Mouse (Mus musculus) midbrain, embryonic 12.5 days (tissue): ENCODE measurements around the gene Sec14l4. TPM values are rescaled to one million over a fixed set of nuclear protein-coding genes. Genes with fewer than 3 reads are reported as not detected.

Experiments used
- ATAC-seq: fragments of 200-750 bp; cut with Nextera tagmentation; 2 replicates; pipeline ENCODE4 v1.8.0; 2017; ENCODE audit warnings: low read depth, moderate TSS enrichment, moderate library complexity; ENCODE audit not compliant: low FRiP score
- H3K27ac ChIP-seq: fragments of 300-500 bp; sonication (generic); replicated peaks from 2 replicates; pipeline ENCODE4 v1.5.1; 2016; ENCODE audit warnings: mild to moderate bottlenecking
- H3K27me3 ChIP-seq: fragments of 300-500 bp; sonication (generic); 2 replicates; pipeline ENCODE4 v1.6.1; 2016; ENCODE audit warnings: mild to moderate bottlenecking
- H3K36me3 ChIP-seq: fragments of 300-500 bp; sonication (generic); 2 replicates; pipeline ENCODE4 v1.6.1; 2016
- H3K4me1 ChIP-seq: fragments of 300-500 bp; sonication (generic); 2 replicates; pipeline ENCODE4 v1.6.1; 2016
- H3K4me2 ChIP-seq: fragments of 300-500 bp; sonication (generic); replicated peaks from 2 replicates; pipeline ENCODE4 v1.6.1; 2016; ENCODE audit warnings: mild to moderate bottlenecking, moderate library complexity
- H3K4me3 ChIP-seq: fragments of 300-500 bp; sonication (generic); 2 replicates; pipeline ENCODE4 v1.5.1; 2016; ENCODE audit warnings: mild to moderate bottlenecking
- H3K9ac ChIP-seq: fragments of 300-500 bp; sonication (generic); replicated peaks from 2 replicates; pipeline ENCODE4 v1.6.1; 2016; ENCODE audit warnings: mild to moderate bottlenecking, moderate library complexity
- H3K9me3 ChIP-seq: fragments of 300-500 bp; sonication (generic); 2 replicates; pipeline ENCODE4 v1.6.1; 2016; ENCODE audit warnings: mild to moderate bottlenecking
- WGBS: fragments of 180-500 bp; shearing (Covaris S2); methylation state at CpG from one replicate; pipeline ENCODE4 v1.1.7; 2016; 5-methylcytosine and 5-hydroxymethylcytosine counted together
- polyA plus RNA-seq: library from polyadenylated mRNA; unstranded; fragments of >200 nt; fragmentation: Nextera tagmentation; extraction: Ambion mirVana; gene quantifications from 2 replicates; pipeline ENCODE4 v1.2.1, GENCODE M21; 2016

The Sec14l4 gene
- polyA plus RNA-seq = not detected in 2 replicates

GRCm38 (mm10) chr11:4031126-4031941 lies at the start of gene Sec14l4:
Sec14l4 (plus strand) TSS chr11:4031462.
- Histone ChIP-seq H3K4me1 (no peaks in the 10 kb centered on the region), H3K27me3 (peaks cover 7% of the 10 kb centered on the region), H3K36me3 (no peaks in the 10 kb centered on the region), H3K9me3 (no peaks in the 10 kb centered on the region), H3K9ac (no peak within 1 kb of the TSS), H3K4me3 (no peak within 1 kb of the TSS), H3K27ac (no peak within 1 kb of the TSS), H3K4me2 (no peak within 1 kb of the TSS)
- 43% methylated on average over 16 of the region's 16 CpGs for WGBS
- no peak for ATAC-seq

- Histone ChIP-seq H3K27ac (no peak overlapping the region), H3K4me1 (peaks cover 9% of the 10 kb centered on the region; the same call in 1 of the 2 replicates), H3K9me3 (no peaks in the 10 kb centered on the region), H3K4me3 (no peak overlapping the region), H3K36me3 (peaks cover 48% of the 10 kb centered on the region), H3K9ac (no peak overlapping the region), H3K4me2 (no peak overlapping the region), H3K27me3 (peaks cover 34% of the 10 kb centered on the region)
- 77% methylated on average over 6 of the region's 6 CpGs for WGBS
- ATAC-seq = no peak
These were observed 49.7 kb upstream of the Sec14l4 start for GRCm38 (mm10) chr11:3981536-3981935.

GRCm38 (mm10) chr11:3982275-3983209 lies 48.7 kb upstream of the Sec14l4 start:
- 0 out of 2 replicates have a peak overlapping the region, but pooled peaks have one; percentile 56 for H3K9ac ChIP-seq
- no peak overlapping the region for H3K4me3 ChIP-seq
- no peak for ATAC-seq
- 62% methylated on average over 7 of the region's 7 CpGs for WGBS
- H3K27me3 ChIP-seq = peaks cover 34% of the 10 kb centered on the region
- H3K9me3 ChIP-seq = no peaks in the 10 kb centered on the region
- H3K4me2 ChIP-seq = no peak overlapping the region
- H3K27ac ChIP-seq = no peak overlapping the region
- peaks cover 38% of the 10 kb centered on the region for H3K36me3 ChIP-seq
- H3K4me1 ChIP-seq = peaks cover 9% of the 10 kb centered on the region; the same call in 1 of the 2 replicates

GRCm38 (mm10) chr11:3983291-3983862 lies 47.9 kb upstream of the Sec14l4 start, which contains the start of gene Gal3st1:
Gal3st1 (plus strand) TSS chr11:3983636.
- Histone ChIP-seq H3K4me2 (peak within 1 kb of the TSS; percentile 64), H3K9ac (peak within 1 kb of the TSS; percentile 56), H3K4me1 (peaks cover 9% of the 10 kb centered on the region; the same call in 1 of the 2 replicates), H3K27ac (no peak within 1 kb of the TSS), H3K27me3 (peaks cover 34% of the 10 kb centered on the region), H3K36me3 (peaks cover 30% of the 10 kb centered on the region), H3K9me3 (no peaks in the 10 kb centered on the region), H3K4me3 (peak within 1 kb of the TSS; percentile 41)
- WGBS = 1% methylated on average over 24 of the region's 37 CpGs
- peak; percentile 60 for ATAC-seq

GRCm38 (mm10) chr11:3983863-3984745 lies 47.2 kb upstream of the Sec14l4 start:
- Histone ChIP-seq H3K36me3 (peaks cover 23% of the 10 kb centered on the region), H3K4me3 (peak overlapping the region; percentile 41), H3K27ac (no peak overlapping the region), H3K4me2 (peak overlapping the region; percentile 64), H3K27me3 (peaks cover 34% of the 10 kb centered on the region), H3K9me3 (no peaks in the 10 kb centered on the region), H3K4me1 (peaks cover 9% of the 10 kb centered on the region; the same call in 1 of the 2 replicates), H3K9ac (peak overlapping the region; percentile 56)
- WGBS = 12% methylated on average over 15 of the region's 15 CpGs
- ATAC-seq = no peak

GRCm38 (mm10) chr11:3989748-3990147 lies 41.5 kb upstream of the Sec14l4 start:
- WGBS = 41% methylated on average over 3 of the region's 3 CpGs
- no peaks in the 10 kb centered on the region for H3K4me1 ChIP-seq

GRCm38 (mm10) chr11:3993132-3993531 lies 38.1 kb upstream of the Sec14l4 start:
- H3K27ac ChIP-seq = no peak overlapping the region
- H3K9ac ChIP-seq = no peak overlapping the region
- no peaks in the 10 kb centered on the region for H3K36me3 ChIP-seq
- no peaks in the 10 kb centered on the region for H3K9me3 ChIP-seq
- no peak for ATAC-seq
- no peak overlapping the region for H3K4me2 ChIP-seq
- peaks cover 3% of the 10 kb centered on the region; the same call in 1 of the 2 replicates for H3K4me1 ChIP-seq
- H3K4me3 ChIP-seq = no peak overlapping the region
- H3K27me3 ChIP-seq = peaks cover 23% of the 10 kb centered on the region
- 80% methylated on average over 6 of the region's 6 CpGs for WGBS

More at GRCm38 (mm10) chr11:3989748-3990147, 41.5 kb upstream of the Sec14l4 start:
- H3K4me2 ChIP-seq = no peak overlapping the region
- H3K9ac ChIP-seq = no peak overlapping the region
- no peak overlapping the region for H3K4me3 ChIP-seq
- ATAC-seq = no peak
- H3K36me3 ChIP-seq = no peaks in the 10 kb centered on the region
- H3K27me3 ChIP-seq = peaks cover 7% of the 10 kb centered on the region; the same call in 1 of the 2 replicates
- H3K9me3 ChIP-seq = no peaks in the 10 kb centered on the region
- H3K27ac ChIP-seq = no peak overlapping the region

- Histone ChIP-seq H3K9me3 (no peaks in the 10 kb centered on the region), H3K27ac (no peak overlapping the region), H3K4me1 (peaks cover 10% of the 10 kb centered on the region), H3K27me3 (peaks cover 31% of the 10 kb centered on the region), H3K9ac (no peak overlapping the region), H3K4me3 (no peak overlapping the region), H3K36me3 (no peaks in the 10 kb centered on the region), H3K4me2 (no peak overlapping the region)
- ATAC-seq = no peak
- WGBS = 79% methylated on average over 6 of the region's 6 CpGs
These were observed 37.3 kb upstream of the Sec14l4 start for GRCm38 (mm10) chr11:3993914-3994313.

- Histone ChIP-seq H3K4me1 (peaks cover 11% of the 10 kb centered on the region), H3K9ac (no peak overlapping the region), H3K36me3 (no peaks in the 10 kb centered on the region), H3K27me3 (peaks cover 46% of the 10 kb centered on the region), H3K27ac (no peak overlapping the region), H3K9me3 (no peaks in the 10 kb centered on the region), H3K4me3 (no peak overlapping the region), H3K4me2 (no peak overlapping the region)
- WGBS = 87% methylated on average over 5 of the region's 5 CpGs
- no peak for ATAC-seq
These were observed 35.8 kb upstream of the Sec14l4 start for GRCm38 (mm10) chr11:3995511-3995910.

GRCm38 (mm10) chr11:3996840-3997239 lies 34.4 kb upstream of the Sec14l4 start:
- ATAC-seq = no peak
- peaks cover 11% of the 10 kb centered on the region for H3K4me1 ChIP-seq
- no peak overlapping the region for H3K4me2 ChIP-seq
- no peak overlapping the region for H3K27ac ChIP-seq
- no peak overlapping the region for H3K4me3 ChIP-seq
- 92% methylated on average over 3 of the region's 3 CpGs for WGBS
- no peaks in the 10 kb centered on the region for H3K9me3 ChIP-seq
- peaks cover 50% of the 10 kb centered on the region for H3K27me3 ChIP-seq
- no peak overlapping the region for H3K9ac ChIP-seq
- H3K36me3 ChIP-seq = no peaks in the 10 kb centered on the region
